15 mouse cellular contexts compared by ENCODE assay signal in genomic region chr12:109413321-109413720, GRCm38 (mm10). TPM values are rescaled to one million over a fixed set of nuclear protein-coding genes. Genes with fewer than 3 reads are reported as not detected.
A peak's percentile ranks its signal among the peaks of the same experiment; 100 is the strongest.
DNase-seq lines count a peak whose midpoint lies in the region; ATAC-seq lines count a peak whose summit lies in the region.
"Had no signal": no experiment of that assay in that cellular context is flagged by ENCODE, and none has a peak within 500 bp of the region (broad histone marks: within the 10 kb centered on the region; RNA-seq: fewer than 3 reads in every experiment).

No protein-coding gene starts in this region.

- no peak for ATAC-seq in forebrain, embryonic 11.5 days (replicated peaks; ENCODE audit: low FRiP score)
- ATAC-seq in hindbrain, embryonic 13.5 days (ENCODE audit: low FRiP score), result no peak
- ATAC-seq in embryonic facial prominence, embryonic 12.5 days (ENCODE audit: insufficient number of reproducible peaks, insufficient read depth, low FRiP score, low TSS enrichment), result no peak
- no peak for ATAC-seq in limb, embryonic 11.5 days (ENCODE audit: insufficient number of reproducible peaks, low FRiP score, low TSS enrichment, low read depth)

- H3K36me3 ChIP-seq in forebrain, embryonic 10.5 days (replicated peaks), result no peaks in the 10 kb centered on the region
- H3K36me3 ChIP-seq in forebrain, embryonic 11.5 days (ENCODE audit: control insufficient read depth, insufficient read depth, low read length), result no peaks in the 10 kb centered on the region
- H3K36me3 ChIP-seq in hindbrain, embryonic 10.5 days, result no peaks in the 10 kb centered on the region
- H3K36me3 ChIP-seq in hindbrain, embryonic 13.5 days, result no peaks in the 10 kb centered on the region
- no peaks in the 10 kb centered on the region for H3K36me3 ChIP-seq in embryonic facial prominence, embryonic 12.5 days
- H3K36me3 ChIP-seq in limb, embryonic 11.5 days (ENCODE audit: control insufficient read depth, insufficient read depth, low read length), result no peaks in the 10 kb centered on the region
- H3K36me3 ChIP-seq: neural tube, embryonic 13.5 days had no signal

- H3K27ac ChIP-seq in forebrain, embryonic 10.5 days, result peak overlapping the region; percentile 76
- H3K27ac ChIP-seq in forebrain, embryonic 11.5 days (ENCODE audit: low read depth, low read length), result no peak overlapping the region
- H3K27ac ChIP-seq in hindbrain, embryonic 10.5 days, result peak overlapping the region; percentile 54
- H3K27ac ChIP-seq in hindbrain, embryonic 13.5 days, result no peak overlapping the region; the same call in 1 of the 2 replicates
- H3K27ac ChIP-seq in embryonic facial prominence, embryonic 12.5 days, result peak overlapping the region; percentile 92
- peak overlapping the region; percentile 89 for H3K27ac ChIP-seq in limb, embryonic 11.5 days (replicated peaks; ENCODE audit: low read depth, low read length)
- H3K27ac ChIP-seq: neural tube, embryonic 13.5 days had no signal

- no peaks in the 10 kb centered on the region for H3K9me3 ChIP-seq in forebrain, embryonic 10.5 days
- H3K9me3 ChIP-seq in forebrain, embryonic 11.5 days (ENCODE audit: control insufficient read depth, low read length), result no peaks in the 10 kb centered on the region
- no peaks in the 10 kb centered on the region for H3K9me3 ChIP-seq in hindbrain, embryonic 10.5 days
- H3K9me3 ChIP-seq in hindbrain, embryonic 13.5 days, result no peaks in the 10 kb centered on the region
- H3K9me3 ChIP-seq in embryonic facial prominence, embryonic 12.5 days, result no peaks in the 10 kb centered on the region
- no peaks in the 10 kb centered on the region for H3K9me3 ChIP-seq in limb, embryonic 11.5 days (ENCODE audit: control insufficient read depth, low read length)
- H3K9me3 ChIP-seq: neural tube, embryonic 13.5 days had no signal

- peaks cover 68% of the 10 kb centered on the region for H3K4me1 ChIP-seq in forebrain, embryonic 10.5 days
- H3K4me1 ChIP-seq in forebrain, embryonic 11.5 days (replicated peaks; ENCODE audit: control insufficient read depth, insufficient read depth, low read length), result peaks cover 5% of the 10 kb centered on the region; the same call in 1 of the 2 replicates
- peaks cover 70% of the 10 kb centered on the region for H3K4me1 ChIP-seq in hindbrain, embryonic 10.5 days (replicated peaks)
- peaks cover 56% of the 10 kb centered on the region for H3K4me1 ChIP-seq in hindbrain, embryonic 13.5 days (replicated peaks)
- H3K4me1 ChIP-seq in embryonic facial prominence, embryonic 12.5 days, result peaks cover 82% of the 10 kb centered on the region
- peaks cover 61% of the 10 kb centered on the region for H3K4me1 ChIP-seq in limb, embryonic 11.5 days (ENCODE audit: control insufficient read depth, insufficient read depth, low read length)

- 80% methylated on average over 4 of the region's 4 CpGs for WGBS in forebrain, embryonic 10.5 days
- 84% methylated on average over 4 of the region's 4 CpGs for WGBS in forebrain, embryonic 11.5 days
- WGBS in hindbrain, embryonic 10.5 days, result 87% methylated on average over 4 of the region's 4 CpGs
- 86% methylated on average over 4 of the region's 4 CpGs for WGBS in hindbrain, embryonic 13.5 days
- 65% methylated on average over 4 of the region's 4 CpGs for WGBS in embryonic facial prominence, embryonic 12.5 days
- 57% methylated on average over 4 of the region's 4 CpGs for WGBS in limb, embryonic 11.5 days

- no peak overlapping the region for H3K4me2 ChIP-seq in forebrain, embryonic 11.5 days (ENCODE audit: low read depth, low read length, severe bottlenecking)
- H3K4me2 ChIP-seq in hindbrain, embryonic 13.5 days, result no peak overlapping the region
- no peak overlapping the region for H3K4me2 ChIP-seq in embryonic facial prominence, embryonic 12.5 days (replicated peaks)
- H3K4me2 ChIP-seq in limb, embryonic 11.5 days (ENCODE audit: low read depth, severe bottlenecking), result no peak overlapping the region
- H3K4me2 ChIP-seq: neural tube, embryonic 13.5 days had no signal

- DNase-seq in forebrain, embryonic 10.5 days (ENCODE audit: extremely low spot score, low spot score), result no peak
- no peak for DNase-seq in forebrain, embryonic 11.5 days (ENCODE audit: low spot score)
- no peak for DNase-seq in hindbrain, embryonic 10.5 days (ENCODE audit: low spot score)
- DNase-seq in limb, embryonic 11.5 days (ENCODE audit: low spot score), result no peak
- DNase-seq in layer of hippocampus, adult 11-12 months (ENCODE audit: low spot score), result no peak
- DNase-seq in right cerebral cortex, postnatal 14 days, result no peak
- DNase-seq: adrenal gland, adult 8-10 months; cerebellum, postnatal 10 days; kidney, adult 2 months; lung, adult 2 months; midbrain, embryonic 14.5 days; thymus, adult 2 months had no signal

- no peak overlapping the region for H3K4me3 ChIP-seq in forebrain, embryonic 10.5 days
- H3K4me3 ChIP-seq in forebrain, embryonic 11.5 days (ENCODE audit: low read depth, low read length), result no peak overlapping the region
- no peak overlapping the region for H3K4me3 ChIP-seq in hindbrain, embryonic 10.5 days
- H3K4me3 ChIP-seq in hindbrain, embryonic 13.5 days, result no peak overlapping the region
- no peak overlapping the region for H3K4me3 ChIP-seq in embryonic facial prominence, embryonic 12.5 days
- no peak overlapping the region for H3K4me3 ChIP-seq in limb, embryonic 11.5 days (ENCODE audit: low read depth, low read length)
- H3K4me3 ChIP-seq: neural tube, embryonic 13.5 days had no signal

- peaks cover 21% of the 10 kb centered on the region; the same call in 1 of the 2 replicates for H3K27me3 ChIP-seq in forebrain, embryonic 10.5 days (ENCODE audit: poor library complexity, severe bottlenecking)
- no peaks in the 10 kb centered on the region for H3K27me3 ChIP-seq in forebrain, embryonic 11.5 days (ENCODE audit: control insufficient read depth, insufficient read depth, low read length)
- H3K27me3 ChIP-seq in hindbrain, embryonic 10.5 days (ENCODE audit: insufficient read depth, poor library complexity, severe bottlenecking), result 0 out of 2 replicates have a peak, but pooled peaks cover 9% of the 10 kb centered on the region
- no peaks in the 10 kb centered on the region for H3K27me3 ChIP-seq in hindbrain, embryonic 13.5 days
- H3K27me3 ChIP-seq in embryonic facial prominence, embryonic 12.5 days, result no peaks in the 10 kb centered on the region
- H3K27me3 ChIP-seq in limb, embryonic 11.5 days (ENCODE audit: control insufficient read depth, insufficient read depth, low read length), result no peaks in the 10 kb centered on the region
- H3K27me3 ChIP-seq: neural tube, embryonic 13.5 days had no signal

- H3K9ac ChIP-seq in forebrain, embryonic 11.5 days (ENCODE audit: low read length), result no peak overlapping the region
- H3K9ac ChIP-seq in hindbrain, embryonic 13.5 days, result no peak overlapping the region
- H3K9ac ChIP-seq in embryonic facial prominence, embryonic 12.5 days, result no peak overlapping the region
- no peak overlapping the region for H3K9ac ChIP-seq in limb, embryonic 11.5 days (ENCODE audit: low read length)
- H3K9ac ChIP-seq: neural tube, embryonic 13.5 days had no signal

RNA-seq across cellular contexts. Expression of gene Dlk1, which starts 39.3 kb away (rescaled TPM):
- polyA plus RNA-seq in forebrain, embryonic 10.5 days (2016; fragmentation: Nextera tagmentation; extraction: Ambion mirVana), result 200 and 274 TPM in 2 replicates
- polyA plus RNA-seq in forebrain, embryonic 11.5 days (2014; fragmentation: Nextera tagmentation; extraction: Ambion mirVana), result 169 and 191 TPM in 2 replicates
- polyA plus RNA-seq in hindbrain, embryonic 10.5 days (2016; fragmentation: Nextera tagmentation; extraction: Ambion mirVana), result 64.4 and 82.8 TPM in 2 replicates
- 88.0 and 102 TPM in 2 replicates for polyA plus RNA-seq in hindbrain, embryonic 13.5 days (2015; fragmentation: Nextera tagmentation; extraction: Ambion mirVana)
- polyA plus RNA-seq in embryonic facial prominence, embryonic 12.5 days (2016; fragmentation: Nextera tagmentation; extraction: Ambion mirVana), result 316 and 347 TPM in 2 replicates
- 95.6 and 121 TPM in 2 replicates for polyA plus RNA-seq in limb, embryonic 11.5 days (2014; fragmentation: Nextera tagmentation; extraction: Ambion mirVana)

Comparison
In these comparisons a context has a peak if more than half of its experiments do, and no peak if none do; other contexts are left out.
1. H3K27ac ChIP-seq: peak in forebrain, embryonic 10.5 days (single experiment), hindbrain, embryonic 10.5 days (single experiment), embryonic facial prominence, embryonic 12.5 days (single experiment) and limb, embryonic 11.5 days (single experiment); none in forebrain, embryonic 11.5 days (single experiment) and hindbrain, embryonic 13.5 days (single experiment).